Mouse (Mus musculus) hindlimb bud, embryonic 11.5 days (tissue): ENCODE data around the gene Inpp5a.

Source experiments
- DNase-seq: peaks from one replicate; pipeline ENCODE4 v3.0.0-alpha.2; 2012; ENCODE audit warnings: low read depth, low spot score; ENCODE audit errors: extremely low spot score

Inpp5a gene

DNA sequence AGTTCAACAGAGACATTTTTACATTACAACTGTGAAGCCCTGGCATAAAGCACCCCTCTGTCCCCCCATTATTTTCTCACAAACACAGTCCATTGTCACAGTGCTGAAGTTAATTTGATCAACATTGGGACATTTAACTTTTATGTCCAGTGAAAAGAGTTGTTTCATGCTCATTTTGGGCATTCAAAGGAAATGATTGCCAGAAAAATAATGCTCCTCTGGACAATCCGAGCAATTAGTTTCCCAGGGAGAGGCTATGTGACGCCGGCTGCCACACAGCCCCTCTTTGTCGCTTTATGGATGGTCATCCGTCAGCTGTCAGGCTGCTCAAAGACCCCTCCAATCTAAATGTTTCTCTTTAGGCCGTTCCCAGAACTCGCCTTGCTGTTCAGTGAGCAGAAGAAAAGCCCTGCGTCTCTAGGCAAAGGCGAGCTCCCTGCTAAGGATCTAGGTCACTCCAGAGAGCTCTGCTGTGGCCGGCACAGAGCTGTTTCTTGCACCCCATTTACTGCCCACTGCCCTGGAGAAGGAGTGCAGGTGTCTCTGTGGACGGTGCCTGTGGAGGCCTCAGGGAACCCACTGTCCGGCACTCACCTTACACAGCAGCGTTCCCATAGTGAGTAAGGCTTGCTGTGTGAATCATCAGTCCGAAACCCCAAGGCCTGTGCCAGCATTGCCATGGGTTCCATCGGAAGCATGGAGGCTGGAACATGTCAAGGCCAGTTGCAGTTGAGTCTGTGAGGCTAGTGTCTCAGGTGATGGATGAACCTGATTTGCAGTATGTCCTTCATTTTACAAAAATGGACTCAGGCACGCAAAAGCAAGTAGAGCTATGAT is 141.9 kb downstream of the Inpp5a start:
- no peak for DNase-seq

GRCm38 (mm10) chr7:139531428-139531801 is 142.5 kb downstream of the Inpp5a start:
- no peak for DNase-seq

GRCm38 (mm10) chr7:139536331-139536730 is 147.4 kb downstream of the Inpp5a start:
- DNase-seq, result no peak

DNA sequence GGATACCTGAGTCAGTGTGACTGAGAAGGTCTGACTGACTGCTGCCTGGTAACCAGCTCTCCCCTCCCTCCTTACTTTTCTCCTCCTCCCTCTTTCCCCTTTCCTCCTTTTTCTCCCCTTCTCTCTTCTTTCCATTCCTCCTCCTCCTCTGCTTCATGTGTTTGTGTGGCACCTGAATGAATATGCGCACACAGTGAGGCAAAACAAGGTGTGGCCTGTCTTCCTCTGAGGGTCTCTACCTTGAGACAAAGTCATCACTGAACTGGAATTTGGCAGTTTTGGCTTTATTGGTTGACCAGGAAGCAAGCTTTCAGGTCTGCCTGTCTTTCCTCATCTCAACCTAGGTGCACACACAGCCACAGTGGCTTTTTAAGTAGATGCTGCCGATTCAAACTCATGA is 147.9 kb downstream of the Inpp5a start:
- DNase-seq, result no peak

DNA sequence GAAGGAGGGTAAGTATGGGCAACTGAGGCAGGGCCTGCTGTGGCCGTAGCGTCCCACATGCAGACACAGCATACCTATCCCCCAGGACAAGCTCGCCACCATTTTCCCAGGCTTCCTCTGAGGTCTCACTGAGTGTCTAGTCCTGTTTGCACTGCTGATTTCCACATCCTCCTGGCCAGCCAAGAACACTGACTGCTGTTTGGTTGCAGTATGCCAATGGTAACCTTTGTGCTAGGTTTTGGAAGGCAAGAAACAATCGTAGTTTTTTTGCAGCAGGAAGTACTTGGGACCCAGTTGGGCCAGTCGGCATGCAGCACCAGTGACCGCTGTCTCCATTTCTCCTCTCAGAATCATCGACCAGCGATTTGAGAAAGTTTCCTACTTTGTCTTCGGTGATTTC is 148.9 kb downstream of the Inpp5a start:
- DNase-seq, result no peak

GRCm38 (mm10) chr7:139538541-139538940 is 149.6 kb downstream of the Inpp5a start:
- DNase-seq, result no peak

DNA sequence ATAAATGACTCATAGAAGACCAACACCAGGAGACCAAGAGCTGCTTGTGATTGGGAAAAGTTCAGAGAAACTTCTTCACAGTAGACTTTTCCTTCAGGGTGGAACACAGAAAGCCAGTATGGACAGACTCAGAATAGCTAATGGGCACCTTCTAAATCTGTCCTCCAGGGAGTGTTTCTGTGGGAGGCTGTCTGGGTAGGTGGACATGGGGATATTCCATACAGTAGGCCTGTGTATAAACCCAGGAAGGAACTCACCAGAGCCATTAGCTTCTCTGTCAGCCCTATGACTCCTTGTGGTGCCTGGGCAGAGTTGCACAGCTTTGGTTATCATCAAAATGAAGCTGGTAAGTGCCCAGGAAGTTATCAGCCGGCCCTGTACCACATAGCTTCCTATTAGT is 151.7 kb downstream of the Inpp5a start:
- no peak for DNase-seq

- no peak for DNase-seq
Measured at GRCm38 (mm10) chr7:139541422-139541821, 152.5 kb downstream of the Inpp5a start.

- no peak for DNase-seq
Measured at GRCm38 (mm10) chr7:139544706-139545625, 156.1 kb downstream of the Inpp5a start.

- DNase-seq, result no peak
Measured at GRCm38 (mm10) chr7:139547325-139547724, 158.4 kb downstream of the Inpp5a start.

DNA sequence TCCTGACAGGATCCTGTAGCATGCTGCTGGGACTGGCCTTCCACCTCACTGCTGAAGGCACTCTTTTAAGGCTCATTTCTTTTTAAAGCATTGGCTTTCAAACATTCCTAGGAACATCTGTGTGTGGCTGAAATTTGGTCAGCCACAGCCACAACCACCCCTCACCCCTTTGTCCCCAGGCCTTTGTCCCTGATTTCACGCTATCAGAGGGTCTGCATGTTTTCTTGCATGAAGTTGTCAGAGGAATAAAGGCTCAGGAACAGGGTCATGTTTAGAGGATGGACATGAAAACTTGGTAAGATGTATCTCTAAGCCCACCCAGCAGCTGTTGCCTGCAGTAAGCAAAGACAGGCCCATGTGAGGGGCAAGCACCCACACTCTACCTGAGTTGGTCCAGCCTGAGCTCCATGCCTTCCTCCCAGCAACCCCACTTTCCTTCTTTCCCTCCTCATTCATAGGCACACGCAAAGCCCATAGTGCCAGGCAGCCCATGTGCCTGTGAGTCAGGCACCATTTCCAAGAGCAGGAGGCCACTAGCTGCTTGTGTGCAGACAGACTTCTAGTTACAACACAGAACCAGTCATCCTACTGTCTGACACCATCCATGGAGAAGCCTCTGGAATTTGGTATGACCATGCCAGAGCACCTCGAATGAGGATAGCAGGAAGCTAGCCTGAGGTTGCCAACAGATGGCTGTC is 161.3 kb downstream of the Inpp5a start:
- DNase-seq, result no peak

DNA sequence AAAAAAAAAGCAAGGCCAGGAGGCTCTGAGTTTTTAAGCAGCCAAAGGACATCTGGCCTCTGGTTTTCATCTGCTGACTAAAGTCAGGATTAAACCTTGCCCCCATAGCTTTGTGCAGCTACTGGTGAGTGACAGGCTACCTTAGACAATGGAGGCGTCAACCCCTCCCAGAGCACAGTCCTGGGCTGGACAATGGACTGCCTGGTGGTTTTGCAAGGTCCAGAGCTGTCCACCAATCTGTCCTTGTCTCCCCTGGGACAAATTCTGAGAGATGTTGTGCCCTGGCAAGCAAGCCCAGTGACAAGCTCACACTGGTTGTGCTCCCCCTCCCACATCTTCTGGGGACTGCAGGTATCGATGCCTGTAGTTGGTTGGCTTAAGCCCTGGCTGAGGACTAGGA is 162.6 kb downstream of the Inpp5a start:
- no peak for DNase-seq

DNA sequence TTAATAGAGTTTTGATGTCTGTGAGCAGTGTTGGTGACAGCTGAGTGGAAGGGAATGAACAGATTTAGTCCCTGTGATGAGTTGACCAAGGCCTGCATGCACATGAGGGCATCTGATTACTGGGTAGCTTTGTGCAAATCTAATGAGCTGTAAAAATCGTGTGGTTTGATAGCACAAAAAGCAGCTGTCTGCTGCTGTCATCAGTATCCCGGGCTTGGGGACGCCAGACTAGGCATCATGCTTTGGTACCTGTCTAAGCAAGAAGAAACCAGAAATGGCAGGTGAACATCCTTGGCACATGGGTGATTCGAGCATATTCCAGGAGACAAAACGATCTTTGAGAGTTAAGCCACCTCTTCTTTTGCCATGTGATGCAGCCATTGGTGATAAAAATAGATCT is 167.4 kb downstream of the Inpp5a start:
- no peak for DNase-seq

- DNase-seq, result no peak
Measured at GRCm38 (mm10) chr7:139556746-139557526, 168.0 kb downstream of the Inpp5a start.

GRCm38 (mm10) chr7:139559659-139560058 is 170.8 kb downstream of the Inpp5a start:
- no peak for DNase-seq

GRCm38 (mm10) chr7:139563425-139563824 is 174.5 kb downstream of the Inpp5a start:
- no peak for DNase-seq

- no peak for DNase-seq
Measured at GRCm38 (mm10) chr7:139564161-139564560, 175.3 kb downstream of the Inpp5a start.

- no peak for DNase-seq
Measured at GRCm38 (mm10) chr7:139565998-139566397, 177.1 kb downstream of the Inpp5a start.

- no peak for DNase-seq
Measured at GRCm38 (mm10) chr7:139566533-139566932, 177.6 kb downstream of the Inpp5a start.

- DNase-seq, result no peak
Measured at GRCm38 (mm10) chr7:139570788-139571187, 181.9 kb downstream of the Inpp5a start.

DNA sequence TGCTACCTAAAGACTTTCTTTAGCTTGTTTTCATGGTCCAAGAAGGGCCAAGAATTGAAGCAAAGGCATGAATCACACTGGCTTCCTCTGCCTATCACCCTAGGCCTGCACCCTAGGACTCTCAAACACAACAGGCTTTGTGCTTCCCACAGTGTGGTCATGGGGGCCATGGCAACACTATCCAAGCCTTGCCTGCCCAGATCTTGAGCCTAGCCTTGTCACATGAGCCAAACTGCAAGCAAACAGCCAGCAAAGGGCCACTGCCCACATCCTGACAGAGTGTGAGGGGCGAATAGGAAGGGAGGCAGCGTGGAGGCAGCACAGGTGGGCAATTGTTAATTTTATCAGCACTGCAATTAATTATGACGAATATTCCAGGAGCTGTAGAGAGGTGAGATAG is 183.8 kb downstream of the Inpp5a start:
- DNase-seq, result no peak
